Mouse (Mus musculus): ENCODE data around the gene Apof.

Gene Apof

DNA sequence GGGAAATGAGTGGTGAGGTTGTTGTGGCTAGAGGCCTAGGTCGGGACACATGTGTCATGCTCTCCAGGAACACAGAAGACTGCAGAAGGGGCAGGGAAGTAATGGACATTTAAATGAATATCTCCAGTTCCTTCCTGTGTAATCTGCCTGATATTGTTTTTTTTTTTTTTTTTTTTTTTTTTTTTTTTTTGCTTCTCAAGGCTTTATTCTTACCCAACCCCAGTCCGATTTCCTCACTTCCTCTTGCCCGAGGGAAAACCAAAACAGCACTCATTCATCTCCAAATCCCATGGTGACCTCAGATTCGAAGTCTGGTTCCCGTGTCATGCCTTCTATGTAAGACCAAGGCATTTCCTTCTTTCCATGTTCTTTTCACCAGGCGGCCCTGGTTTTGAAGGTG lies 29.8 kb downstream of the Apof start:
- DNase-seq (ENCODE audit: low spot score in 2 of 2) = no peak

GRCm38 (mm10) chr10:128298702-128299171 lies 30.3 kb downstream of the Apof start, which contains the start of gene Il23a:
TSS of gene Il23a (minus strand) at chr10:128298752.
- DNase-seq (ENCODE audit: low spot score in 2 of 2) = no peak

DNA sequence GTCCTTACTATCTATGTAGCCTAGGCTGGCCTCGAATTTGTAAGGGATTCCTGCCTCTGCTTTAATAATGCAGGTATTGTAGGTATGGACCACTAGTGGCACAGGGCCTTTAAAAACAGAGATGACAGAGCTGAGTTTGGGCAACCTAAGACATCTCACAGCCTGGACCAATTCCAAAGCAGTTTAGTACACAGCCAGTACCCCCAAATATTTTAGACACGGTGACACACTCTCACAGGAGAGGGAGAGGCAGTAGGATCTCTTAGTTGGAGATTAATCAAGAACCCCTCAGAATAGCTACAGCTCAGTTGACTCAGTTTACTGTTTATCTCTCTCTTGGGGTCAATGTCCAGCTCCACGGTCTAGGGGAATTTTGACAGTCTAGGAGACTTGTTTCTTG lies 33.9 kb downstream of the Apof start:
- DNase-seq (ENCODE audit: low spot score in 2 of 2) = no peak

- DNase-seq (ENCODE audit: low spot score in 2 of 2) = no peak
Measured at GRCm38 (mm10) chr10:128302785-128303125, 34.3 kb downstream of the Apof start.

- peak; percentile 99 for DNase-seq (ENCODE audit: low spot score in 2 of 2)
Measured at GRCm38 (mm10) chr10:128303126-128304021, 34.9 kb downstream of the Apof start, which contains the start of gene Pan2. TSS of gene Pan2 (plus strand) at chr10:128303335.

DNA sequence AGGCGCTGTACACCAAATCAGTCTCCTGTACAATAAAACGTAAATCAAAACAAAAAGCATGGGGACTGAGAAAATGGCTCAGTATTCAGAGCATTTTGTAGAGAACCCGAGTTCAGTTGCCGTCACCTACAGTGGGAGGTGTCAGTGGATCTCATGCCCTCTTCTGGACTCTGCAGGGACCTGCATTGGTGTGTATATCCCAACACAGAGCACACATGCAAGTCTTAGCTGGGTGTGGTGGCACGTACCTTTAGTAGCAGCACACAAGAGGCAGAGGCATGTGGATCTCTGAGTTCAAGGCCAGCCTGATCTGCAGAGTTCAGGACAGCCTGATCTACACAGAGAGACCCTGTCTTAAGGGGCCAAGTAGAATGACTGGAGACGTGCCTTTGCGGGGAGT lies 41.2 kb downstream of the Apof start:
- no peak for DNase-seq (ENCODE audit: low spot score in 2 of 2)

- DNase-seq (ENCODE audit: low spot score in 2 of 2) = no peak
Measured at GRCm38 (mm10) chr10:128310177-128310576, 41.7 kb downstream of the Apof start.

- no peak for DNase-seq (ENCODE audit: low spot score in 2 of 2)
Measured at GRCm38 (mm10) chr10:128310902-128311301, 42.4 kb downstream of the Apof start.

- DNase-seq (ENCODE audit: low spot score in 2 of 2) = no peak
Measured at GRCm38 (mm10) chr10:128315578-128315977, 47.1 kb downstream of the Apof start.
